Mouse (Mus musculus): ENCODE data around the gene Klhdc3.

DNA sequence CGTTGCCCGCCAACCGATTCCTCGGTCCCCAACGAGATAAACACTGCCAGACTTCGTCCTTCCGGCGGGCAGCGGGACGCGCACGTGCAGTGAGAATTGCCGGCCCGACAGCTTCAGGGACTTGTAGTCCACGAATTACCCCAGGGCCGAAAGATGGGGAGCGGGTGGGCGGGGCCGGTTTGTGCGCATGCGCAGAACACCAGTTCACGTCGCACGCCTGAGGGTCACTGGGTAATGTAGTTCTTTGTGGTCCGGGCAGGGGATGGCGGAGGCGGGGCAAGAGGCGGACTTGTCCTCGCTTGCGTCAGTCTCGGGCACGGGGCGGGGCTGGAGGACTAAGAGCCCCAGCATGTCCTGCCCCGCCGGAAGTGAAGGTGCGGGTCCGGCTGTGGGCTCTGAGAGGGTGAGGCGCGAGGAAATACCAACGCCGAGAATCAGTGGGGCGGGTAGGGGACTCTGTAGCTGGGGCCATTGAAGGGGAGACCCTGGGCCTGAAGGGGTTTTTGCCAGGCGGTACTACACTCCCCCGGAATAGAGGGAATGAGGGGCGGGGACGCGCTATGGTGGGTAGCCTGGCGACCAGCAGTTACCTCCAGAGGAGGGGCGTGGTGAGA is at the start of gene Klhdc3:
- TF ChIP-seq CTCF (IDR thresholded peaks at IDR 0.05; ENCODE audit: borderline replicate concordance, extremely low read depth, insufficient read depth, insufficient read length) (no peak), POLR2A (IDR thresholded peaks at IDR 0.05; ENCODE audit: borderline replicate concordance, extremely low read depth, insufficient read depth, insufficient read length, poor library complexity, severe bottlenecking) (peak; percentile 44; the same call in 1 of the 2 replicates)
